Mouse (Mus musculus): ENCODE measurements around the gene Rinl.

- TF ChIP-seq POLR2A (IDR thresholded peaks at IDR 0.05; ENCODE audit: insufficient read depth, low read depth, low read length) (no peak), CTCF (IDR thresholded peaks at IDR 0.05; ENCODE audit: insufficient read depth, low read depth, low read length) (no peak)
These were observed 19.3 kb upstream of the Rinl start for GRCm38 (mm10) chr7:28769414-28769958.
